Mouse (Mus musculus) cerebellum, postnatal 25 days (tissue): Measurements from ENCODE around the gene Gimap9.

ENCODE experiments used
- DNase-seq, 2 experiments: peaks; one replicate each; pipeline ENCODE4 v3.0.0; 2021; ENCODE audit warnings: mixed read lengths in 2 of 2

Gimap9 gene

DNA sequence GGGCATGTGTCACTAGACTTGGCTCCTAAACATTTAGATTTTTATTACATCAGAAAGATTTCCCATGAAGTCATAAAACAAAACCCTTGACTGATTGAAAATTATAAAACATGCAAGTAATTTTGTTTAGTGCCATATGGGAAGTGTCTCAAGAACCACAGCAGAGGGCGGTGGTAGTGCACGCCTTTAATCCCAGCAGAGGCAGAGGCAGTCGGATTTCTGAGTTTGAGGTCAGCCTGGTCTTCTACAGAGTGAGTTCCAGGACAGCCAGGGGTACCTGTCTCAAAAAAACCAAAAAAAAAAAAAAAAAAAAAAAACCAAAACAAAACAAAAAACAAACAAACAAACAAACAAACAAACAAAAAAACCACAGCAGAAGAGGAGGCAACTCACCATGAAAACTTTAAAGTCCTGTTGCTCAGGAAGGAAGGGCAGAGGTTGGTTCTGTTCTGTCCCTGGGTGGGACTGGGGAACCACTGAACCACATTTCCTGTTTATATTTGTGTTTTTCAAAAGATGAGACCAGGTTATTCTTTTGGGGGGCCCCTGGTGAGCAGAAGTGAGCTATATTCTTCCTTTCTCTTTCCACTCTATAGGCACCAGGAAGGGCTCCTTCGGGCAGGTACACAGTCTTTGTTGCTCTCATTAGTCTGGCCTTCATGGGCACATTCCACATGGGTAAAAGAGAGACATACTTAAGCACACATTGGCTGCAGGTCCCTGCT is 21.1 kb downstream of the Gimap9 start:
- DNase-seq: no peak

DNA sequence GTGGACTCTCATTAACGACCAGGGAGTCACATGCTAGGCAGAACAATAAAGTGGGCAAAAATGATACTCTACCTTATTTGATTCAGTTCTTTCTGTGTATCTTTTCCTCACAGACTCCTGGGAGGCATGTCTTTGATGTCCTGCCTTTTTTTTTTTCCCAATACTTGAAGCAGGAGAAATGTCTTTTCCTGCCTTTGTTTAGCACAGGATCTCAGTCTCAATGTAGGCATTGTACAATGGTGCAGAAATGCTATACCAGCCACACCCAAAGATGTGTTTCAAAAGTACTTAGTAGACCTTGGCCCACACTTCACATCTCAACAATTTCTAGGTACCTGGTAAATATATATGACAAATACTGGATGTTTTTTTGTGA is 21.6 kb downstream of the Gimap9 start:
- no peak for DNase-seq

DNA sequence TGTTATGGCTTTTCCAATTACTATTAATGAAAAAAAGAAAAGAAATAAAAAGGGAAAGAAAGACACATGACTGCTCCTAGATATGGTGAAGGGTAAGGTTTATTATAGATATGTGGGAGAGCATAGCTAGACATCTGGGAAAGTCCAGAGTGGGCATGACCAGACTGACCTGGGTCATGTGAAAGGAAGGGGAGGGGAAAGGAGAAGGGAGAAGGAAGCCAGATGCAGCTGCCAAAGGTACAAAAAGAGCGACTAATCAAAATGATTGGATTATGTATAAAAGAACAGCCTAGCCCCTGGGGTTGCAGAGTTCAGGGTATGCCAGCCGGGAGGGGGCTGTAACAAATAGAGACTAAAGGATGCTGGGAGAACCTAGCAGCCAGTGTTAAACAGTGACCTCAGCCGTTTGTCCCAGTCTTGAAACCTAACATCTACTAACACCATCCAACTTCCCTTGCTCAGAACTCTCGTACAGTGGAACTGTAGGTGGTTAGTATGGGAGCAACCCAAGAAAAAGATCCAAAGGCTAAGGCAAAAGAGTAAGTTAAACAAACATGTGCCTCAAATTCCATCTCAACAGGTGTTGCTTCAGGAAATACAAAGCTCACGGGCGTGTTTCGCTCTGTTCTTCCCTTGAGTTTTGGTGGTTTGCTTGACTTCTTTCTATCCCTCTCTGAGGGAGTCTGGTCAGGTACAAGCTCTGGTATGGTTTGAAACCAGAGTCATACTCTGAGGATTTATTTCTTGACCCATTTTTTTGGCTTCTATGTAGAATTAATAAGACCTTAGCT is 22.3 kb downstream of the Gimap9 start:
- no peak for DNase-seq

DNA sequence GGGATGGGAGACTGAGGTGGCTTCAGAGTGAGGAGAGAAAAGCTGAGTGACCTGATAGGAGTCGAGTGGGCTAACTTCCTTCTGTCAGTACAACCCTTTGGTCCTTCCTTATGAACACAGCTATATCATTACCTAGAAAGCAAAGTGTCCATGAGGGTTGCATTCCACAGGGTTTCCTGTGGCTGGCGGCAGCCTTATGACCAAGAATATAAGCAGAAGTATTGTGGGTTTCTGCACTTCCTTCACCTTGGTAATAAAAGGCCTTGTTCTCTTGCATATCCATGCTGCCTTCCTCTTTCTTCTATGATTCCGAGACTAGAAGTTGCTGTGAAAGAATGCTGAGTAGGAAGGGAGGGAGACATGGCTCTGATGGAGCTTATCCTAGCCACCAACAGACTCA is 23.0 kb downstream of the Gimap9 start:
- no peak for DNase-seq

DNA sequence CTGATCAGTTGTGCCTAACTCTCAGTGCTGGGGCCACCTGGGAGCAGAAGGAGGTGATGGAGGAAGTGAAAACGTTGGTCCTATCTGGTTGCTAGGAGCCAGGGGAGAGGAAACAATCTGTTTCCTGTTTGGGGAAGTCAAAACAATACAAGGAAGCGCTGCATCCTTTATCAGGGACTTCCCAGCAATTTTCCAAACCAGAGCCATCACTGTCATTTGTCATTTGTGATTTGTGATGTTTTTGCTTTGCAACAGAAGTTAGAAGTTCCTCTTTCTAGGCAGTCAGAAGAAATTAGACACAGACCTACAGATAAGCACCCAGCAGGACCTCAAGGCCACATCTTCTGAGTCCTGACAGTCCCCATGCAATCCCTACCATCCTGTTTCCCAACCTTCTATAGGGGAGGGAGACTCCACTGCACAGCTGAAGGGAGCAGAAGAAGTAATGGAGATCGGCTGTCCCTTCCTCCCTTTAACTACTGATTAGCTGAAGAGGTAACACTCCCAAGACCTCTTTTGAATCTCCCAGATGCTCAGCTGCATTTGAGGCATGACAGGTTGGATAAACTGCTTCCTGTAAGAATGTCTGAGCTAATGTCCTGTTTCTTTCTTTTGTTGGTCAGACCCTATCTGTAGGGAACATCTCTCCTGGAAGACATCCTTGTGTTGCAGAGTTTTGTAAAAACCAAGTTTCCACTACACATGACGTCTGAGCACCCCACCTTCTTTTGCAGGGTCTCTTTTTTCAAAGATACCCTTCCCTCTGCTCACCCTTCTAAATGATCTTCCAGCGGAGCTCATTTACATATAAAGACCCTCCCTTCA is 24.5 kb downstream of the Gimap9 start:
- DNase-seq: no peak

DNA sequence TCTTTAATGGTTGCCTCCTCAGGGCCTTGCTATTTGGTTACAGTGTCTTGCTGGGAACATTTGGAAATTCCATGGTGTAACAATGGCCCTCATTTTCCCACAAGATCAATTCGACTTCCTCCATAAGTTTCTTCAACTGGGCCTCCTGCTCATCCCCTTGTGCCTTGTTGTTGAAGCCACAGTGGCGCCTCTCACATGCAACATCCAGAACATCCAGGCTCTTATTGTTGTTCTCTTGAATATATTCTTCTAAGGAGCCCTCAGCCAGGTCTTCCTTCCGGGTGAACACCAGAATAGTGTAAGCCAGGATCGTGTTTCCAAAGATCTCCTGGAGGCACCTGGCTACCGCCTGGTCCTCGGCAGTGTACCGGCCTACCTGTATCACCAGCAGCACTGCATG is 26.2 kb downstream of the Gimap9 start:
- DNase-seq: no peak

DNA sequence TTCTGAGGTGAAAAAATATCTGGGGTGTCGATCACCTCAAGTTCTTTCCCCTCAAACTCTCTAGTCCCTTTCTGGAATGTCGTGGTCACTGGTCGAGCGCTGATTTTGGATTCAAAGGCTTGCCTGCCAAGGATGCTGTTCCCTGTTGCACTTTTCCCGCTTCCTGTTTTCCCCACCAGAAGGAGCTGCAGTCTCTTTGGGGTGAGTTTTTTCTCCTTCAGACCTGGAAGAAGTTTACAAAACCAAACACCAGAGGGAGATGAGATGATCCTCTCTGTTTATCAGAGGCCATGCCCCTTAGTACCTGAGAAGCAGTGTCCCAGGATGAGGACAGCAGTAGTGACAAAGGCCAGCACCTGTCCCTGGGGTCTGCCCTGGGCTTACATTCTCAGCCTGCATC is 26.7 kb downstream of the Gimap9 start:
- no peak for DNase-seq

DNA sequence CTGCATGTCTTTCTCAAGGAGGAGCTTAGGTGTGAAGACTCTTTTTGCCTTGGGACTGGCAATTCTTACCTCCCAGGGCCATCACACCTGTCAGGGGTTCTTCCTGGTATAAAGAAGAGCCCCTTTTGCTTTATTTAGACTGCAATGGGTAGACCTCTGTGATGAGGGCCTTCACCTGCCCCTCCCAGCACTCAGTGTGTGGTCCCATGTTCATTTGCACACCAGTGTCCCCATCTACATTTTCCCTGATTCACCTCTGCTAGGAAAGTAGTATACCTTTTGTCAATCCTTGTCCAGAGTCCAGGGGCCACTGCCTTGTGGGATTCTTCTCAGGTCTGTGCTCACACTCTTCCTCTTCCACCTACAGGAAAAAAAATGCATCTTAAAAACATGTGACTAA is 28.2 kb downstream of the Gimap9 start:
- DNase-seq: no peak

DNA sequence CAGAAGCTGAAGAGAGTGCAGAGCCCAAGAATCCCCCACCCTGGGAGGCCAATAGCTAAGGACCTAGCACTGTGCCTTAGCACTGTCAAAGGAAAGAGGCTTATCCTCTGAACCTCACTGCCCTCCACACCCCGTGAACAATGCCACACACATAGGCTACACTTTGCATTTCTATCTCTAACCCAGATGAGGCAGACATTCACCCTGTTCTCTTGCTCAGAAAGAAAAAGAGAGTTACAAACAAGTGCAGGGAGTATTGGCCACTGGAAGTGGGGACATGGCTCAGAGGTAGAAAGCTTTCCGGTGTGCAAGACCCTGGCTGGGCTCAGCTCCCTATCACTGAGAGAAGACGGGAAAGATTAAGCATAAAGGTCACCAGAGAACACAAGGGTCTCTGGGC is 30.2 kb downstream of the Gimap9 start:
- no peak for DNase-seq

DNA sequence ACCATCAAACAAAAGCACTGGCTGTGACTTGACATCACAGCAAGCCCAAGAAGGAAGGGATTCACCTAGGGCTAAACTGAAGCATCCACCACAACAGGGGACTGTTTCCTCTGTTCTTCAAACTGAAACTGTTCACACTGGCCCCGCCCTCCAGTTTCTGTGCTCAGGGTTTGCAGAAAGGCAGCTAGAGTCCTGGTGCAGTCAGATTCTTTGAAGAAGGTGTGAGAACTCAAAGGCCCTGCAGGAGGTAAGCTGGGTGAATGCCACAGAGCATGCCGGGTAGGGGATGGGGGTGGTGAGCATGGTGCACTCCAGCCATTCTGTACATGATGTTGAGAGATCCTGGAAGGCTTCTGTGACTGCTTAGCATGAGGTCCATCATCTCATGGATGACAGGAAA is 42.5 kb downstream of the Gimap9 start, which contains the start of the genes Gm28053 and Gimap7:
Gene Gm28053 (plus strand): TSS at position 153 of the 400 bp plus-strand sequence.
Gene Gimap7 (plus strand): TSS at position 167 of the 400 bp plus-strand sequence.
- no peak for DNase-seq

DNA sequence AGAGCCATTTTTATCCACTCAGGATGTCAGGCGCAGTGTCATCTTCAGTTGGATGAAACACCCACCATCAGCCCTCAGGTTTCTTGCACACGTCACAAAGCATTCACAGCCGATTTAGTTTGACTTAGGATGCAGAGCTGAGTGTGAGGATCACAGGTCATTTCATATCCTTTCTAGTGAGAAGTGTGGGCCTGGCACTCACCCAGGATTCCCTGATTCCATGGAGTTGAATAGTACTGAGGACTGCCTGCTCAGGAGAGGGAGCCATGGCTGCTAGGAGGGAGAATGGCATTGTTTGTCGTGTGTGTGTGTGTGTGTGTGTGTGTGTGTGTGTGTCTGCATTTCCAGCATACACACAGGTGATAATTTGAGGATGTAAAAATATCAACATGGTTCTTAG is 44.4 kb downstream of the Gimap9 start:
- no peak for DNase-seq

DNA sequence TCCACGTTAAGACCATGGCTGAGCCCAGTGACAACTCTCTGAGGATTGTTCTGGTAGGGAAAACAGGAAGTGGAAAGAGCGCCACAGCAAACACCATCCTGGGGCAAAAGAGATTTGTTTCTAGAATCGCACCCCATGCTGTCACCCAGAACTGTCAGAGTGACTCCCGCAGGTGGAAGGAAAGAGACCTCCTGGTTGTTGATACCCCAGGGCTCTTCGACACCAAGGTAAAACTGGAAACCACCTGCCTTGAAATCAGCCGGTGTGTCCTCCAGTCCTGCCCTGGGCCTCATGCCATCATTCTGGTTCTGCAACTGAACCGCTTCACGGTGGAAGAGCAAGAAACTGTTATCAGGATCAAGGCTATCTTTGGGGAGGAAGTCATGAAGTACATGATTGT is 47.5 kb downstream of the Gimap9 start:
- no peak for DNase-seq

DNA sequence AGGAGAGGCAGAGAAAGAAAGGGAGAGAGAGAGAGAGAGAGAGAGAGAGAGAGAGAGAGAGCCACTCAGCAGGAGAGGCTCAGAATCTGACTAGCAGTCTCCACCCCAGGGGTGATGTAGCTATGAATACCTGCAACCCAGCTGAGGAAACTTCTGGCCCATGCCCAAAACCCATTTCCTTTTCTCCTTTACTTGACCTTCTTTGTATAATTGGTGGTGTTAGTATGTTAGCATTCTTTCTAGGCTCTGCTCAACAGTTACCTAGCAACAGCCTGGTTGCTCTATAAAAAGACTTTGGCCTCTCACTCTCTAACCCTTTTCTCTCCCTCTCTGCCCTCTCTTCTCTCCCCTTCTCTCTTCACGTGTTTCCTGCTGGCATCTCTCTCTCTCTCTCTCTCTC is 49.5 kb downstream of the Gimap9 start:
- DNase-seq: no peak

DNA sequence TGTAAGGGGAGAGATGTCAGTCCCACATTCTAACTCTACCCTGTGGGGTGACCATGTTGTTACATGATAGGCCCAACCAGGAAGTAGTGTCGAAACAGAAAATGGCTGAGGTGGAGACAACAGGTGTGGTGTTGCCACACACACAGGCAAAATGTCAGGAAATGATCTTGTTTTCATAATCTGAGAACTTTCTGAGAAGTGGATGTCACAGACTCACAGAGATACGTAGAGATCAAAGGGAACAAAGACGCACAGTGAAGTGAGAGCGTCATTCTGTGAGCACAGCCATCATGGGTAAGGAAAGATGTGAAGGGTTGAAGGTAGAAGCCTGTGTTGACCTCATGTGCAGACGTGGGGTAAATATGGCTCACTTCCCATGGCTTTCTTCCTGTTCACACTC is 51.8 kb downstream of the Gimap9 start:
- DNase-seq: no peak
